Mouse (Mus musculus) cerebral cortex, adult 2 months (tissue): Measurements from ENCODE around the gene Krt76.

ENCODE experiments used
- WGBS: fragments of 180-500 bp; shearing (Covaris S2); methylation state at CpG from one replicate; pipeline ENCODE4 v1.1.7; 2018; 5-methylcytosine and 5-hydroxymethylcytosine counted together

Krt76 gene

GRCm38 (mm10) chr15:101860421-101861130 is 32.1 kb downstream of the Krt76 start:
- WGBS: 63% methylated on average over 13 of the region's 13 CpGs

DNA sequence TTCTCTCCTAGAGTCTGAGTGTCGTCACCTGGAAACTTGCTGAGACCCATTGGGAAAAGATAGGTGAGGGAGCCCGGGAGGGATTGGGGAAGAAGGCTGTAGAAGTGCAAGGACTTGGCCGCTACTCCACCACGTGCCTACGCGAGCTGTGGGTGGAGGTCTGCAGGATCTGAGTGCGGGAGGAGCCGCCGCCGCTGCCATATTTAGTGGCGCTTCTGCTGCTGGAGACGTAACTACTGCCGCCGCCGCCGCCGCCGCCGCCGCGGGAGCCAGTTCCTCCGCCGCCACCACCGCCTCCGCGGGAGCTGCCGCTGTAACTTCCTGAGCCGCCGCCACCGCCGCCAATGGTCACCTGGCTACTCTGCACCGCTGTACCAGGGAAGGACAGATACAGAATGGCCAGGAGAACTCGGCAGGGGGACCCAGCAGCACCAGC is 33.0 kb downstream of the Krt76 start:
- WGBS: under 1% methylated on average over 33 of the region's 33 CpGs

GRCm38 (mm10) chr15:101858673-101859425 is 33.9 kb downstream of the Krt76 start:
- WGBS: 43% methylated on average over 11 of the region's 11 CpGs

DNA sequence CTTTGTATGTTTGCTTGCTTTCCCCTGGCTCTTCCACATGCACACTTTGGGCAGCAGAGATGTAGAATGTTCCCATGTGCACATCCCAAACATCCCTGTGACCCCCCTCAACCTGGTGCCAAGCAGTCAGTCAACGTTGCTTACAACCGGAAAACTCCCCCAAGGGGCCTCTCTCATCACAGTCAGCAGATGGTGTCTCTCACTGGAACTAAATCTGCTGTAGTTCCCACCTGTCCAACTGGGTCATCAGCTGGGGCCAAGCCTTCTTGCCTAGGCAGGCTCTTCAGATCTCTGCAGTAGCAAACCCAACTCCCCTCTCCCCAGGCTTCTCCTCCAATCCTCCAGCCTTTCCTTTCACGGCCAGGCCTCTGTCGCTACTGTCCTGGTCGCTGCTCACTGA is 36.0 kb downstream of the Krt76 start:
- 68% methylated on average over 5 of the region's 5 CpGs for WGBS

- 65% methylated on average over 3 of the region's 3 CpGs for WGBS
These were observed 37.0 kb downstream of the Krt76 start for GRCm38 (mm10) chr15:101855732-101856131.

GRCm38 (mm10) chr15:101854294-101854693 is 38.4 kb downstream of the Krt76 start:
- 39% methylated on average over 5 of the region's 5 CpGs for WGBS

- WGBS: 43% methylated on average over 5 of the region's 5 CpGs
These were observed 40.1 kb downstream of the Krt76 start for GRCm38 (mm10) chr15:101852571-101852970.

- WGBS: 89% methylated on average over 6 of the region's 6 CpGs
These were observed 42.0 kb downstream of the Krt76 start, which contains the start of gene Krt1 for GRCm38 (mm10) chr15:101850694-101851093. Gene Krt1, minus strand, starts transcription at chr15:101850794.

DNA sequence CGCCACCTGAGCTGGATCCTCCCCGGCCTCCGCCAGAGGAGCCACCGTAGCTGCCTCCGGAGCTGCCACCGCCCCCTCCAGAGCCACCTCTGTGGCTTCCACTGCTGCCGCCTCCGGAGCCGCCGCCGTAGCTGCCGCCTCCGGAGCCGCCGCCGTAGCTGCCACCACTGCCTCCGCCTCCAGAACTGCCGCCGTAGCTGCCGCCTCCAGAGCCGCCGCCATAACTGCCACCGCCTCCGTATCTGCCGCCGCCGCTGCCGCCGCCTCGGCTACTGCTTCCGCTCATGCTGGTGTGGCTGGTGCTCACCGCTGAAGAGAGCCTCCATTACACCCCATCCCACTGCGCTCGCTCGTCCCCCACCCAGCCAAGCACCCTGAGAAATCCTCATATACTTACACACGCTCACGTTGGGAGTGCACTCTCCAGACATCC is 46.7 kb downstream of the Krt76 start:
- WGBS: under 1% methylated on average over 35 of the region's 37 CpGs

- 83% methylated on average over 9 of the region's 9 CpGs for WGBS
These were observed 49.5 kb downstream of the Krt76 start for GRCm38 (mm10) chr15:101843192-101843591.

- 63% methylated on average over 5 of the region's 5 CpGs for WGBS
These were observed 57.9 kb downstream of the Krt76 start for GRCm38 (mm10) chr15:101834784-101835328.
